Comparison of ENCODE assay signal across 29 mouse cellular contexts in genomic region chr10:71019836-71020235, GRCm38 (mm10).
A peak's percentile ranks its signal among the peaks of the same experiment; 100 is the strongest.
DNase-seq lines count a peak whose midpoint lies in the region; ATAC-seq and TF ChIP-seq lines count a peak whose summit lies in the region.
"Had no signal": no experiment of that assay in that cellular context is flagged by ENCODE, and none has a peak within 500 bp of the region (broad histone marks: within the 10 kb centered on the region; RNA-seq: fewer than 3 reads in every experiment).

No protein-coding gene starts in this region.

- H3K27me3 ChIP-seq in heart, embryonic 10.5 days (ENCODE audit: insufficient read depth, poor library complexity, severe bottlenecking), result no peaks in the 10 kb centered on the region
- no peaks in the 10 kb centered on the region for H3K27me3 ChIP-seq in kidney, adult 2 months (replicated peaks; ENCODE audit: control insufficient read depth, insufficient read depth, low read length)
- no peaks in the 10 kb centered on the region for H3K27me3 ChIP-seq in kidney, embryonic 14.5 days (ENCODE audit: control insufficient read depth, insufficient read depth, low read length)
- no peaks in the 10 kb centered on the region for H3K27me3 ChIP-seq in neural tube, embryonic 13.5 days
- H3K27me3 ChIP-seq: CH12.LX; embryonic facial prominence, embryonic 13.5 days; forebrain, embryonic 15.5 days; heart, embryonic 12.5 days; intestine, embryonic 15.5 days; limb, embryonic 13.5 days; midbrain, embryonic 15.5 days had no signal

- ATAC-seq in kidney, embryonic 14.5 days (ENCODE audit: low FRiP score, low TSS enrichment), result no peak
- ATAC-seq in neural tube, embryonic 13.5 days (ENCODE audit: low read depth), result no peak
- ATAC-seq: activated CD4-positive, CD25-positive, alpha-beta regulatory T cell, adult 4 months; forebrain, embryonic 15.5 days; hindbrain, embryonic 16.5 days; intestine, embryonic 15.5 days; liver, postnatal 0 days; midbrain, embryonic 15.5 days had no signal

- H3K4me2 ChIP-seq in kidney, embryonic 14.5 days (replicated peaks; ENCODE audit: low read depth, low read length), result no peak overlapping the region
- H3K4me2 ChIP-seq in neural tube, embryonic 13.5 days, result no peak overlapping the region
- H3K4me2 ChIP-seq: embryonic facial prominence, embryonic 13.5 days; forebrain, embryonic 15.5 days; heart, embryonic 12.5 days; intestine, embryonic 15.5 days; limb, embryonic 13.5 days; liver, embryonic 11.5 days; midbrain, embryonic 15.5 days had no signal

- no peak for TF ChIP-seq POLR2A in kidney, adult 2 months (IDR thresholded peaks at IDR 0.05; ENCODE audit: low read depth, low read length)

- no peaks in the 10 kb centered on the region for H3K9me3 ChIP-seq in heart, embryonic 10.5 days
- no peaks in the 10 kb centered on the region for H3K9me3 ChIP-seq in kidney, embryonic 14.5 days (ENCODE audit: control insufficient read depth, low read length)
- H3K9me3 ChIP-seq in neural tube, embryonic 13.5 days, result no peaks in the 10 kb centered on the region
- H3K9me3 ChIP-seq: embryonic facial prominence, embryonic 13.5 days; forebrain, embryonic 10.5 days; forebrain, embryonic 15.5 days; heart, embryonic 12.5 days; intestine, embryonic 15.5 days; limb, embryonic 13.5 days; midbrain, embryonic 10.5 days; midbrain, embryonic 15.5 days had no signal

- no peak overlapping the region for H3K9ac ChIP-seq in kidney, embryonic 14.5 days (ENCODE audit: low read depth, low read length)
- H3K9ac ChIP-seq in neural tube, embryonic 13.5 days, result no peak overlapping the region
- H3K9ac ChIP-seq: embryonic facial prominence, embryonic 13.5 days; forebrain, embryonic 15.5 days; heart, embryonic 12.5 days; intestine, embryonic 15.5 days; limb, embryonic 13.5 days; liver, postnatal 0 days; midbrain, embryonic 15.5 days had no signal

- no peaks in the 10 kb centered on the region for H3K36me3 ChIP-seq in heart, embryonic 10.5 days
- no peaks in the 10 kb centered on the region for H3K36me3 ChIP-seq in kidney, adult 2 months (ENCODE audit: control insufficient read depth, insufficient read depth, low read length)
- H3K36me3 ChIP-seq in kidney, embryonic 14.5 days (ENCODE audit: control insufficient read depth, insufficient read depth, low read length), result no peaks in the 10 kb centered on the region
- H3K36me3 ChIP-seq in neural tube, embryonic 13.5 days, result no peaks in the 10 kb centered on the region
- H3K36me3 ChIP-seq: forebrain, embryonic 10.5 days; forebrain, embryonic 15.5 days; heart, embryonic 12.5 days; intestine, embryonic 15.5 days; midbrain, embryonic 10.5 days; midbrain, embryonic 15.5 days had no signal

- DNase-seq in gastrocnemius, adult 18-20 months (ENCODE audit: low spot score), result peak; percentile 43
- DNase-seq in gastrocnemius, postnatal 10 days, result no peak
- peak; percentile 36 for DNase-seq in heart, adult 8-10 months (ENCODE audit: low spot score)
- no peak for DNase-seq in heart, embryonic 10.5 days (ENCODE audit: low spot score)
- peak; percentile 27 for DNase-seq in kidney, adult 2 months
- DNase-seq in neural tube, embryonic 10.5 days (ENCODE audit: extremely low spot score, low spot score), result no peak
- DNase-seq: adrenal gland, adult 2 months; adrenal gland, postnatal 36 days; cerebellum, adult 18-20 months; cerebellum, postnatal 10 days; gastrocnemius, postnatal 36 days; kidney, adult 9 months; liver, postnatal 0 days; thymus, adult 2 months; thymus, postnatal 36 days had no signal

- no peak for TF ChIP-seq CTCF in kidney, adult 2 months (conservative IDR thresholded peaks at IDR 0.05; ENCODE audit: insufficient read depth, insufficient read length, low read depth, low read length)

- H3K27ac ChIP-seq in heart, embryonic 10.5 days, result no peak overlapping the region
- H3K27ac ChIP-seq in kidney, adult 2 months (ENCODE audit: insufficient read depth, low read depth, low read length), result no peak overlapping the region
- no peak overlapping the region for H3K27ac ChIP-seq in kidney, embryonic 14.5 days (ENCODE audit: low read depth, low read length)
- peak overlapping the region; percentile 74 for H3K27ac ChIP-seq in neural tube, embryonic 13.5 days (replicated peaks)
- H3K27ac ChIP-seq: embryonic facial prominence, embryonic 13.5 days; forebrain, embryonic 10.5 days; forebrain, embryonic 15.5 days; intestine, embryonic 15.5 days; limb, embryonic 13.5 days; midbrain, embryonic 10.5 days; midbrain, embryonic 15.5 days had no signal

- H3K4me1 ChIP-seq in heart, embryonic 10.5 days, result peaks cover 9% of the 10 kb centered on the region
- no peaks in the 10 kb centered on the region for H3K4me1 ChIP-seq in kidney, adult 2 months (ENCODE audit: control insufficient read depth, insufficient read depth, low read length)
- H3K4me1 ChIP-seq in kidney, embryonic 14.5 days (ENCODE audit: control insufficient read depth, insufficient read depth, low read length), result 0 out of 2 replicates have a peak, but pooled peaks cover 4% of the 10 kb centered on the region
- peaks cover 18% of the 10 kb centered on the region for H3K4me1 ChIP-seq in neural tube, embryonic 13.5 days (replicated peaks)
- H3K4me1 ChIP-seq: embryonic facial prominence, embryonic 13.5 days; forebrain, embryonic 10.5 days; forebrain, embryonic 15.5 days; intestine, embryonic 15.5 days; midbrain, embryonic 10.5 days; midbrain, embryonic 15.5 days had no signal

- H3K4me3 ChIP-seq in heart, embryonic 10.5 days, result no peak overlapping the region
- no peak overlapping the region for H3K4me3 ChIP-seq in kidney, adult 2 months (ENCODE audit: insufficient read depth, low read depth, low read length)
- no peak overlapping the region for H3K4me3 ChIP-seq in kidney, embryonic 14.5 days (ENCODE audit: low read length)
- no peak overlapping the region for H3K4me3 ChIP-seq in neural tube, embryonic 13.5 days
- H3K4me3 ChIP-seq: embryonic facial prominence, embryonic 13.5 days; forebrain, embryonic 10.5 days; forebrain, embryonic 15.5 days; heart, embryonic 12.5 days; intestine, embryonic 15.5 days; limb, embryonic 13.5 days; midbrain, embryonic 10.5 days; midbrain, embryonic 15.5 days had no signal

- WGBS in heart, embryonic 10.5 days, result 88% methylated on average over 6 of the region's 6 CpGs
- WGBS in kidney, adult 2 months, result 90% methylated on average over 6 of the region's 6 CpGs
- whole genome bisulfite sequencing in kidney, embryonic 14.5 days, result 96% methylated on average over 6 of the region's 6 CpGs
- WGBS in neural tube, embryonic 13.5 days, result 95% methylated on average over 6 of the region's 6 CpGs

Comparison
In these comparisons a context has a peak if more than half of its experiments do, and no peak if none do; other contexts are left out.
1. DNase-seq: peak in gastrocnemius, adult 18-20 months (single experiment), heart, adult 8-10 months (single experiment) and kidney, adult 2 months (single experiment); none in gastrocnemius, postnatal 10 days (single experiment), heart, embryonic 10.5 days (single experiment) and neural tube, embryonic 10.5 days (single experiment).